Mouse (Mus musculus): ENCODE measurements at regions not wholly inside any gene's neighbourhood (a gene's known extent, or its start where the extent isn't known, plus 50 kb on each side); places are given as distances from the start of the nearest gene placed in this dataset.

- DNase-seq (ENCODE audit: low spot score) (peak; percentile 43), ATAC-seq (replicated peaks; ENCODE audit: low FRiP score, low TSS enrichment, low read depth) (no peak)
- WGBS = 32% methylated on average over 3 of the region's 3 CpGs
- Histone ChIP-seq H3K36me3 (ENCODE audit: control insufficient read depth, insufficient read depth, low read length) (no peaks in the 10 kb centered on the region), H3K27ac (ENCODE audit: low read depth) (no peak overlapping the region), H3K4me3 (ENCODE audit: low read depth, low read length) (no peak overlapping the region), H3K4me1 (replicated peaks; ENCODE audit: control insufficient read depth, insufficient read depth, low read length) (0 out of 2 replicates have a peak, but pooled peaks cover 3% of the 10 kb centered on the region), H3K27me3 (replicated peaks; ENCODE audit: control insufficient read depth, insufficient read depth, low read length) (no peaks in the 10 kb centered on the region), H3K9me3 (ENCODE audit: control insufficient read depth, low read length) (0 out of 2 replicates have a peak, but pooled peaks cover 4% of the 10 kb centered on the region), H3K9ac (ENCODE audit: low read length) (no peak overlapping the region), H3K4me2 (ENCODE audit: low read length) (no peak overlapping the region)
These were observed 106.6 kb upstream of the Lipc start for GRCm38 (mm10) chr9:71058655-71059054.

GRCm38 (mm10) chr9:71056836-71057235 lies 104.8 kb upstream of the Lipc start:
- Histone ChIP-seq H3K4me2 (ENCODE audit: low read length) (no peak overlapping the region), H3K27me3 (replicated peaks; ENCODE audit: control insufficient read depth, insufficient read depth, low read length) (no peaks in the 10 kb centered on the region), H3K27ac (ENCODE audit: low read depth) (no peak overlapping the region), H3K9ac (ENCODE audit: low read length) (no peak overlapping the region), H3K36me3 (ENCODE audit: control insufficient read depth, insufficient read depth, low read length) (no peaks in the 10 kb centered on the region), H3K9me3 (ENCODE audit: control insufficient read depth, low read length) (0 out of 2 replicates have a peak, but pooled peaks cover 4% of the 10 kb centered on the region), H3K4me3 (ENCODE audit: low read depth, low read length) (no peak overlapping the region), H3K4me1 (replicated peaks; ENCODE audit: control insufficient read depth, insufficient read depth, low read length) (0 out of 2 replicates have a peak, but pooled peaks cover 3% of the 10 kb centered on the region)
- WGBS = 78% methylated on average over 3 of the region's 3 CpGs
- DNase-seq (ENCODE audit: low spot score) (no peak), ATAC-seq (replicated peaks; ENCODE audit: low FRiP score, low TSS enrichment, low read depth) (no peak)

GRCm38 (mm10) chr9:71043899-71044298 lies 91.9 kb upstream of the Lipc start:
- Histone ChIP-seq H3K27ac (ENCODE audit: low read depth) (no peak overlapping the region), H3K27me3 (replicated peaks; ENCODE audit: control insufficient read depth, insufficient read depth, low read length) (no peaks in the 10 kb centered on the region), H3K4me3 (ENCODE audit: low read depth, low read length) (no peak overlapping the region), H3K9ac (ENCODE audit: low read length) (no peak overlapping the region), H3K36me3 (ENCODE audit: control insufficient read depth, insufficient read depth, low read length) (no peaks in the 10 kb centered on the region), H3K9me3 (ENCODE audit: control insufficient read depth, low read length) (no peaks in the 10 kb centered on the region), H3K4me1 (replicated peaks; ENCODE audit: control insufficient read depth, insufficient read depth, low read length) (no peaks in the 10 kb centered on the region), H3K4me2 (ENCODE audit: low read length) (no peak overlapping the region)
- DNase-seq (ENCODE audit: low spot score) = peak; percentile 63
- ATAC-seq (replicated peaks; ENCODE audit: low FRiP score, low TSS enrichment, low read depth) = no peak
- 35% methylated on average over 1 of the region's 1 CpGs for WGBS

DNA sequence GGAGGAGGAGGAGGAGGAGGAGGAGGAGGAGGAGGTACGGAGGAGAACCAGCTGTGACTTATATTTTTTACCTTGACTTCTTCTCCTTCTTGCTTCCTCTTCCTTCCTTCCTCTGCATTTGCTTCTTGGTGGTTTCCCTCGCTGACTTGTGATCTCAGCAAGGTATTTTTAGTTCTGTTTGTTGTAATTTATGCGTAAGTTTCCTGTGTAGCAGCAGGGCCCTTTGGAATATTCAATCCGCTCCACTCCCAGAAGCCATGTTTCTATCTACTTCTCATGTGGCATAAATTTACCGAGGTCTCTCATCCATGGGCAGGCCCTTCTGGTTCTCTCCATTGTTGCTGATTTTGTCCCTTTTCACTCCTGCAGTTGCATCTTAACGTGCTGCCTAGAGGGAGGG lies 83.3 kb upstream of the Lipc start:
- Histone ChIP-seq H3K4me3 (ENCODE audit: low read depth, low read length) (no peak overlapping the region), H3K9me3 (ENCODE audit: control insufficient read depth, low read length) (peaks cover 3% of the 10 kb centered on the region; the same call in 1 of the 2 replicates), H3K27ac (ENCODE audit: low read depth) (no peak overlapping the region), H3K4me2 (ENCODE audit: low read length) (no peak overlapping the region), H3K9ac (ENCODE audit: low read length) (no peak overlapping the region), H3K27me3 (replicated peaks; ENCODE audit: control insufficient read depth, insufficient read depth, low read length) (no peaks in the 10 kb centered on the region), H3K4me1 (replicated peaks; ENCODE audit: control insufficient read depth, insufficient read depth, low read length) (no peaks in the 10 kb centered on the region), H3K36me3 (ENCODE audit: control insufficient read depth, insufficient read depth, low read length) (no peaks in the 10 kb centered on the region)
- ATAC-seq (replicated peaks; ENCODE audit: low FRiP score, low TSS enrichment, low read depth) (no peak), DNase-seq (ENCODE audit: low spot score) (no peak)
- WGBS = 81% methylated on average over 6 of the region's 6 CpGs

GRCm38 (mm10) chr9:71032156-71032555 lies 80.1 kb upstream of the Lipc start:
- Histone ChIP-seq H3K4me1 (replicated peaks; ENCODE audit: control insufficient read depth, insufficient read depth, low read length) (peaks cover 6% of the 10 kb centered on the region; the same call in 1 of the 2 replicates), H3K36me3 (ENCODE audit: control insufficient read depth, insufficient read depth, low read length) (no peaks in the 10 kb centered on the region), H3K27me3 (replicated peaks; ENCODE audit: control insufficient read depth, insufficient read depth, low read length) (no peaks in the 10 kb centered on the region), H3K4me3 (ENCODE audit: low read depth, low read length) (no peak overlapping the region), H3K9me3 (ENCODE audit: control insufficient read depth, low read length) (no peaks in the 10 kb centered on the region), H3K9ac (ENCODE audit: low read length) (no peak overlapping the region), H3K27ac (ENCODE audit: low read depth) (no peak overlapping the region), H3K4me2 (ENCODE audit: low read length) (no peak overlapping the region)
- DNase-seq (ENCODE audit: low spot score) (no peak), ATAC-seq (replicated peaks; ENCODE audit: low FRiP score, low TSS enrichment, low read depth) (no peak)

DNA sequence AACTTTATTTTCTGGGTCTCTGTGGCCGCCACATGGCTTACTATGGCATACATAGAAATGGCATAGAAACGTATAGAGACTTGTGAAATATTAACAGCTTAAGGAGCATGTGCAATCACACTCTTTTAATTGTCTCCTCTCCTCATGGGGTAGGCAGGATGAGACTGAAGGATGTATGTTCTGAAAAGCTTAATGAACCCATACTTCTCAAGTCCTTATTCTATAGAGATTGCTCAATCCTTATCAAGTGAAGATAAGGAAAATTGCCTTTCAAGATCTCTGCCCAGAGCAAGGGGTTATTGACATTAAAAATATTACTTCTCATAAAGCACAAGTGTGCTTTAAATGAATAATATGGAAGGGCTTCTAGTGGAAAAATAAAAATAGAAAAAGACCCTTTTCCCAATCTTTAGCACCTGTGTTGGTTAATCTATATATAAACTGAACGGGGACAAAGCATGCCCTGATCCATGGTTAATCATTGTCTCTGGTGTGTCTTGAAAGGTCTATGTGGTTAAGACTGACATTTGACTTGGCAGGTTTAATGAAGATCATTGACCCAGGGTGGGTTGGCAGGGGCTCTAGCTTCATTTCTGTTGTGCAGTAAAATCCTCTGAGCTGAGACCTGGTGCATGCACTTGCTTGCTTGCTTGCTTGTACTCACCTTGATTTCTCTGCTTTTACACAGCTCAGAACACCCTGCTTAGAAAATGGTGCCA lies 78.3 kb upstream of the Lipc start:
- Histone ChIP-seq H3K4me3 (ENCODE audit: low read depth, low read length) (no peak overlapping the region), H3K4me2 (ENCODE audit: low read length) (no peak overlapping the region), H3K9ac (ENCODE audit: low read length) (no peak overlapping the region), H3K4me1 (replicated peaks; ENCODE audit: control insufficient read depth, insufficient read depth, low read length) (peaks cover 6% of the 10 kb centered on the region; the same call in 1 of the 2 replicates), H3K27ac (ENCODE audit: low read depth) (no peak overlapping the region), H3K9me3 (ENCODE audit: control insufficient read depth, low read length) (no peaks in the 10 kb centered on the region), H3K27me3 (replicated peaks; ENCODE audit: control insufficient read depth, insufficient read depth, low read length) (no peaks in the 10 kb centered on the region), H3K36me3 (ENCODE audit: control insufficient read depth, insufficient read depth, low read length) (no peaks in the 10 kb centered on the region)
- DNase-seq (ENCODE audit: low spot score) (peak; percentile 58), ATAC-seq (replicated peaks; ENCODE audit: low FRiP score, low TSS enrichment, low read depth) (no peak; the same call in 1 of the 2 replicates)
- 60% methylated on average over 3 of the region's 3 CpGs for WGBS

DNA sequence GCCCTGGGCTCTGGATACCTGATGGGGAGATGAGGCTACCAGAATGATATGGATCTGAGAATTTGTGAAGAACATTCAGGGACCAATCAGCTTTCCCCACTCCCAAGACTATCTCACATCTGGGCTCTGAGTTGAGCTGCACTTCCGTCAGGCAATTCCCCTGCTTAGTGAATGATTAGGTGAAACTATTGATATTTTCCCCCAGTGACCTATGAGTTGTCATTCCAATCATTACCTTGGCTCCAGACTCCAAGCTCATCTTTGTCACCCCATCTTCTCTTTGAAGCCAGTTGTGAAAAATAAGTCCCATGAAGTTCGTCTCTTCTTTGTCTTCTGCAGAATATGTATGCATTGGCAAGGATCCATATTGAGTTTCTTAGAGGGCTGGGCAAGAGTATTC lies 76.1 kb upstream of the Lipc start:
- no peak overlapping the region for H3K9ac ChIP-seq (ENCODE audit: low read length)
- no peak overlapping the region for H3K4me2 ChIP-seq (ENCODE audit: low read length)
- no peaks in the 10 kb centered on the region for H3K36me3 ChIP-seq (ENCODE audit: control insufficient read depth, insufficient read depth, low read length)
- no peak overlapping the region for H3K27ac ChIP-seq (ENCODE audit: low read depth)
- H3K4me1 ChIP-seq (replicated peaks; ENCODE audit: control insufficient read depth, insufficient read depth, low read length) = peaks cover 6% of the 10 kb centered on the region; the same call in 1 of the 2 replicates
- H3K27me3 ChIP-seq (replicated peaks; ENCODE audit: control insufficient read depth, insufficient read depth, low read length) = no peaks in the 10 kb centered on the region
- no peak overlapping the region for H3K4me3 ChIP-seq (ENCODE audit: low read depth, low read length)
- no peak for ATAC-seq (replicated peaks; ENCODE audit: low FRiP score, low TSS enrichment, low read depth)
- H3K9me3 ChIP-seq (ENCODE audit: control insufficient read depth, low read length) = no peaks in the 10 kb centered on the region
- 88% methylated on average over 2 of the region's 2 CpGs for WGBS
- peak; percentile 41 for DNase-seq (ENCODE audit: low spot score)

DNA sequence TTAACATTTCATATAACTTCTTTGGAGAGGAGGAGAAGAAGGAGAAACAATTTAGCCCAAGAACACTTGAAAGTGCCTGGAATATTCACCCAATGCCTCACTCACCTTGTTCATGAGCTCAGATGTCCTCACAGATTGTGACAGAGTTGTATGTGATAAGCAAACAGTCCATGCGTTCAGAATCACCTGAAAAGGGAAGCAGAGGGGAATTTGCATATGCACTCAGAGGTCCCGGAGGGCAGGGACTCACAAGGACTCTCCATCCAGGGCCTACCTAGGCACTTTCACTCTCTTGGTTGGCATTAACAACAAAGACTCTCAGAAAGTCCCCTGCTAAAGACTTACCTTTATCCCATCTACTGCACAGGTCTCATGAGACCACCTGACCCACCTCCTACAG lies 75.6 kb upstream of the Lipc start:
- no peak for ATAC-seq (replicated peaks; ENCODE audit: low FRiP score, low TSS enrichment, low read depth)
- Histone ChIP-seq H3K27me3 (replicated peaks; ENCODE audit: control insufficient read depth, insufficient read depth, low read length) (no peaks in the 10 kb centered on the region), H3K27ac (ENCODE audit: low read depth) (no peak overlapping the region), H3K4me1 (replicated peaks; ENCODE audit: control insufficient read depth, insufficient read depth, low read length) (peaks cover 6% of the 10 kb centered on the region; the same call in 1 of the 2 replicates), H3K4me3 (ENCODE audit: low read depth, low read length) (no peak overlapping the region), H3K36me3 (ENCODE audit: control insufficient read depth, insufficient read depth, low read length) (no peaks in the 10 kb centered on the region), H3K9ac (ENCODE audit: low read length) (no peak overlapping the region), H3K9me3 (ENCODE audit: control insufficient read depth, low read length) (no peaks in the 10 kb centered on the region), H3K4me2 (ENCODE audit: low read length) (no peak overlapping the region)
- 62% methylated on average over 2 of the region's 2 CpGs for WGBS
- DNase-seq (ENCODE audit: low spot score) = no peak

DNA sequence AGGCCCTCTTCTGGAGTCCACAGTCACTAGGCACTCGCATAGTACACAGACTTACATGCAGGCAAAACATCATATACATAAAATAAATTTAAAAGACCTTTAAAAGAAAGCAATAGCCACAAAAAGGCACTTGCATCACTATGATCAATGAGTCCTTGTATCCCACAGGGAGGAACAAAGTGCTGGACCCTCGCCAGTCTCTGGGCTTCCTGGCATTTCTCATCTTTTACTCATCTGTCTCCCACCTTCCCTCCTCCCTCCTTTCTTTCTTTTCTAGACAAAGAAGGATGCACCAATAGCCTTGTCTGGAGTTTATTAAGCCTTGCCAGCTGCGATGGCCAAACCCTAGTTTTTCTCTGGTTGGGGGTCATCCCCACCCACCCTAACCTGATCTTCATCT lies 73.2 kb upstream of the Lipc start:
- Histone ChIP-seq H3K9me3 (ENCODE audit: control insufficient read depth, low read length) (no peaks in the 10 kb centered on the region), H3K27ac (ENCODE audit: low read depth) (no peak overlapping the region), H3K4me1 (replicated peaks; ENCODE audit: control insufficient read depth, insufficient read depth, low read length) (peaks cover 6% of the 10 kb centered on the region; the same call in 1 of the 2 replicates), H3K27me3 (replicated peaks; ENCODE audit: control insufficient read depth, insufficient read depth, low read length) (no peaks in the 10 kb centered on the region), H3K9ac (ENCODE audit: low read length) (no peak overlapping the region), H3K4me2 (ENCODE audit: low read length) (no peak overlapping the region), H3K4me3 (ENCODE audit: low read depth, low read length) (no peak overlapping the region), H3K36me3 (ENCODE audit: control insufficient read depth, insufficient read depth, low read length) (no peaks in the 10 kb centered on the region)
- WGBS = 50% methylated on average over 3 of the region's 3 CpGs
- no peak for DNase-seq (ENCODE audit: low spot score)
- no peak for ATAC-seq (replicated peaks; ENCODE audit: low FRiP score, low TSS enrichment, low read depth)

All from intestine, embryonic 14.5 days (tissue).